Mouse (Mus musculus) forebrain, embryonic 15.5 days (tissue): ENCODE measurements around the gene Dnajc11. TPM values are rescaled to one million over a fixed set of nuclear protein-coding genes. Genes with fewer than 3 reads are reported as not detected.

ENCODE experiments used
- ATAC-seq: fragments of 200-750 bp; cut with Nextera tagmentation; replicated peaks from 2 replicates; pipeline ENCODE4 v1.8.0; 2017; ENCODE audit warnings: mild to moderate bottlenecking, moderate TSS enrichment, moderate library complexity
- H3K27ac ChIP-seq: fragments of 300-500 bp; sonication (generic); replicated peaks from 2 replicates; pipeline ENCODE4 v1.5.1; 2015; ENCODE audit warnings: mild to moderate bottlenecking, inconsistent platforms
- H3K27me3 ChIP-seq: fragments of 300-500 bp; sonication (generic); 2 replicates; pipeline ENCODE4 v1.6.1; 2015; ENCODE audit warnings: inconsistent platforms
- H3K36me3 ChIP-seq: fragments of 300-500 bp; sonication (generic); 2 replicates; pipeline ENCODE4 v1.6.1; 2015; ENCODE audit warnings: mild to moderate bottlenecking, inconsistent platforms
- H3K4me1 ChIP-seq: fragments of 300-500 bp; sonication (generic); 2 replicates; pipeline ENCODE4 v1.6.1; 2015; ENCODE audit warnings: inconsistent platforms
- H3K4me2 ChIP-seq: fragments of 300-500 bp; sonication (generic); replicated peaks from 2 replicates; pipeline ENCODE4 v1.6.1; 2015; ENCODE audit warnings: mild to moderate bottlenecking, inconsistent platforms
- H3K4me3 ChIP-seq: fragments of 300-500 bp; sonication (generic); 2 replicates; pipeline ENCODE4 v1.5.1; 2015; ENCODE audit warnings: mild to moderate bottlenecking, inconsistent platforms
- H3K9ac ChIP-seq: fragments of 300-500 bp; sonication (generic); replicated peaks from 2 replicates; pipeline ENCODE4 v1.6.1; 2015; ENCODE audit warnings: mild to moderate bottlenecking, inconsistent platforms
- H3K9me3 ChIP-seq: fragments of 300-500 bp; sonication (generic); 2 replicates; pipeline ENCODE4 v1.6.1; 2016; ENCODE audit warnings: inconsistent platforms
- WGBS: fragments of 180-500 bp; shearing (Covaris S2); methylation state at CpG from one replicate; pipeline ENCODE4 v1.1.7; 2015; ENCODE audit warnings: mixed read lengths; 5-methylcytosine and 5-hydroxymethylcytosine counted together
- polyA plus RNA-seq: library from polyadenylated mRNA; unstranded; fragments of >200 nt; fragmentation: Nextera tagmentation; extraction: Ambion mirVana; gene quantifications from 2 replicates; pipeline ENCODE4 v1.2.1, GENCODE M21; 2015

Dnajc11 gene
- polyA plus RNA-seq: 81.1 and 82.4 TPM in 2 replicates

DNA sequence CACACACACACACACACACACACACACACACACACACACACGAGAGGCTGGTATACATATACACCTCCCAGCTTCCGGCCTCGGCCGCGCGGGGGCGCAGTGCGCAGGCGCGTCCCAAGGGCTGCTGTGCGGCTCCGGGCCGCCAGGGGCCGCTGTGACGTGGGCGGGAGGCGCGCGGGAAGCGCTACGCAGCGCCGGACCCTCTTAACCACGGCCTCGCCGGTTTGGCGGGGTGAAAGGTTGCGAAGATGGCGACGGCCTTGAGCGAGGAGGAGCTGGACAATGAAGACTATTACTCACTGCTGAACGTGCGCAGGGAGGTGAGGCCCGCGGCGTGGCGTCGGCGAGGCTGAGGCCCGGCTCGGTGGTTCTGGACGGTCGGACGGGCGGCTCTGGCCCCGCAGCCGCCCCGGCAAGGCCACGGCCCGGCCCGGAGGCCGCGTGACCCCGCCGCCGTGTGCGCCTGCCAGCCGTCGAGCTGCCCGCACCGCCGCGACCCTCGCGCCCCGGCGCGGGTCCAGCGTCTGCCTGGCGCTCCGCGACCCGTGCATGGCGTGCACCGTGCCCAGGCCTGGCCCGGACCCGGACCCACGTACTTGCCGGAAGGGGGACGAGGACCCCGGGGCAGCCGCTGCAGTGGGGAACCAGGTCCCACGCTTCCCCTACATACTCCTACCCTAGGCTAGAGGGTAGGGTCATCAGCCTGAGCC, at the start of gene Dnajc11:
Dnajc11 (plus strand) TSS at position 187 of the 710 bp plus-strand sequence.
- Histone ChIP-seq H3K4me2 (peak within 1 kb of the TSS; percentile 99), H3K4me1 (peaks cover 20% of the 10 kb centered on the region), H3K9me3 (no peaks in the 10 kb centered on the region), H3K27me3 (no peaks in the 10 kb centered on the region), H3K9ac (peak within 1 kb of the TSS; percentile 86), H3K36me3 (no peaks in the 10 kb centered on the region), H3K4me3 (peak within 1 kb of the TSS; percentile 68), H3K27ac (peak within 1 kb of the TSS; percentile 36)
- under 1% methylated on average over 82 of the region's 83 CpGs for WGBS
- ATAC-seq: peak; percentile 90

DNA sequence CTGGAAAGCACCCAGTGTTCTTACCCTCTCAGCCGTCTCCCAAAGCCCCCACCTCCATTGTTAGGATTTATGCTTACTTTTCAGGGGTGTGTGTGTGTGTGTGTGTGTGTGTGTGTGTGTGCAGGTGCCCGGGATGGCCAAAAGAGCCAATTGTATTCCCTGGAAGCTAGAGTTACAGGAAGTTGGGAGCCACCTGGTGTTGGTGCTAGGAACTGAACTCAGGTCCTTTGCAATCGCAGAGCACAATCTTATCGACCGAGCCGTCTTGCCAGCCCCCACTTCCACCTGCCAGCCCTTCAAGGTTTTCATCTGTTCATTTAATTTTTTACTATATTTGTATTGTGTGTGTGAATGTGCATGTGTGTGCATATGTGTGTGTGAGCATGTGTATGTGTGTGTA, 40.2 kb upstream of the Dnajc11 start:
- Histone ChIP-seq H3K4me1 (no peaks in the 10 kb centered on the region), H3K9me3 (no peaks in the 10 kb centered on the region), H3K4me3 (no peak overlapping the region), H3K4me2 (no peak overlapping the region), H3K27ac (no peak overlapping the region), H3K9ac (no peak overlapping the region), H3K27me3 (no peaks in the 10 kb centered on the region), H3K36me3 (no peaks in the 10 kb centered on the region)
- no peak for ATAC-seq
- 70% methylated on average over 6 of the region's 6 CpGs for whole genome bisulfite sequencing

- no peak for ATAC-seq
- H3K9ac ChIP-seq: no peak overlapping the region
- H3K4me1 ChIP-seq: 0 out of 2 replicates have a peak, but pooled peaks cover 5% of the 10 kb centered on the region
- 93% methylated on average over 12 of the region's 12 CpGs for WGBS
- no peak overlapping the region for H3K27ac ChIP-seq
- no peaks in the 10 kb centered on the region for H3K27me3 ChIP-seq
- H3K9me3 ChIP-seq: no peaks in the 10 kb centered on the region
- H3K4me2 ChIP-seq: no peak overlapping the region
- no peaks in the 10 kb centered on the region for H3K36me3 ChIP-seq
- no peak overlapping the region for H3K4me3 ChIP-seq
These were observed 38.6 kb upstream of the Dnajc11 start for GRCm38 (mm10) chr4:151894926-151895325.

GRCm38 (mm10) chr4:151895624-151896023, 37.9 kb upstream of the Dnajc11 start:
- H3K9ac ChIP-seq: no peak overlapping the region
- no peak overlapping the region for H3K4me2 ChIP-seq
- H3K4me3 ChIP-seq: no peak overlapping the region
- H3K9me3 ChIP-seq: no peaks in the 10 kb centered on the region
- ATAC-seq: no peak
- 0 out of 2 replicates have a peak, but pooled peaks cover 5% of the 10 kb centered on the region for H3K4me1 ChIP-seq
- no peaks in the 10 kb centered on the region for H3K36me3 ChIP-seq
- H3K27ac ChIP-seq: no peak overlapping the region
- no peaks in the 10 kb centered on the region for H3K27me3 ChIP-seq
- WGBS: 91% methylated on average over 7 of the region's 7 CpGs

DNA sequence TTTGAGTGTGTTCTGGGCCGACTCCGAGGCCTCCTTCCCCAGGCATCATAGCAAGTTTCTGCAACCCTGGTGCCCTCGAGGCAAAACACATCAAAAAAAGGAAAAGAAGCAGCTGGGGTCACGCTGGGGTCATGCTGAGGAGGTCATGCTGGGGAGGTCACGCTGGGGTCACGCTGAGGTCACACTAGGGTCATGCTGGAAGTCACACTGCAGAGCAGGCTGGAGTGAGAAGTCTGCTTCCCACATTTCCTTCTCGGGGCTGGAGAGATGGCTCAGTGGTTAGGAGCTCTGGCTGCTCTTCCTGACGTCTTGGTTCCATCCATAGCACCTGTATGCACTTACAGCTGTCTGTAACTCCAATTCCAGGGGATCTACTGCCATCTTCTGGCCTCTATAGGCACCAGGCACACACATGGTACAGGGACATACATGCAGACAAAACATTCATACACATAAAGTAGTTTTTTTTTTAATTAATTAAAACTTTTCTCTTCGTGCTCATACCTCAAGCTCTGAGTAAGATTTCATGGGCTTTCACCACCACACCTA, 36.3 kb upstream of the Dnajc11 start:
- Histone ChIP-seq H3K9me3 (no peaks in the 10 kb centered on the region), H3K9ac (no peak overlapping the region), H3K27ac (no peak overlapping the region), H3K4me2 (no peak overlapping the region), H3K4me1 (0 out of 2 replicates have a peak, but pooled peaks cover 5% of the 10 kb centered on the region), H3K27me3 (no peaks in the 10 kb centered on the region), H3K36me3 (no peaks in the 10 kb centered on the region), H3K4me3 (no peak overlapping the region)
- 79% methylated on average over 9 of the region's 9 CpGs for WGBS
- no peak for ATAC-seq

DNA sequence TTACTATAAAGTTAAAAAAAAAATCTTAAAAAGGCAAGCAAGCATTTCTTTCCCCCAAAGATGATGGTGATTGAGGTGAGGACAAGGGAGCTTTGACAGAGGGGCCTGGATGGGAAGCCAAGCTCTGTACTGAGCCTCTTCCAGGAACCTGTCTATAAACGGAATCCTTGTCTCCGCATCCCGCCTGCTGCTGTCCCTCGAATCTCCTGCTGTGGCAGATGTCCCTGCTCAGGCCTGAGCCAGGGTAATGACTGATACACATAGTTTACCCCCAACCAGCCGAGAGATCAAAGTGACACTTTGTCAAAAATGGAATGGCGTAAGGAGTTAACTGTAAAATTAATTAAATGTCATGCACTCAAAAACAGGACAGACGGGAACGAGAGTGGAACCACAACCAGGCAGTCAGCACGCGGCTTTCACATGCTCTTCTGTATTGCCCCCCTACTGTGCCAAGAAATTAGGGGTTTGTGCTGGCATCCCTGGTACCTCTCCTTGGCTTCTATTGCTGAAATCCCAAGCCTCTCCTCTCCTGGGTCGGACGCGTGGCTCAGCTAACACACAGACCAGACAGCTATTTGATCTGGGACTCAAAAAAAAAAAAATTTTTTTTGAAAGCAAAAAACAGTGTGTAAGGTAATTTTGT, 34.8 kb upstream of the Dnajc11 start:
- H3K27me3 ChIP-seq: no peaks in the 10 kb centered on the region
- H3K9ac ChIP-seq: no peak overlapping the region
- ATAC-seq: no peak
- H3K4me1 ChIP-seq: 0 out of 2 replicates have a peak, but pooled peaks cover 5% of the 10 kb centered on the region
- WGBS: 44% methylated on average over 13 of the region's 13 CpGs
- H3K36me3 ChIP-seq: no peaks in the 10 kb centered on the region
- H3K9me3 ChIP-seq: no peaks in the 10 kb centered on the region
- H3K27ac ChIP-seq: peak overlapping the region; percentile 8; the same call in 1 of the 2 replicates
- no peak overlapping the region for H3K4me3 ChIP-seq
- H3K4me2 ChIP-seq: no peak overlapping the region

GRCm38 (mm10) chr4:151899707-151900384, 33.6 kb upstream of the Dnajc11 start:
- Histone ChIP-seq H3K4me3 (no peak overlapping the region), H3K9me3 (no peaks in the 10 kb centered on the region), H3K27me3 (no peaks in the 10 kb centered on the region), H3K4me2 (no peak overlapping the region), H3K4me1 (0 out of 2 replicates have a peak, but pooled peaks cover 5% of the 10 kb centered on the region), H3K36me3 (no peaks in the 10 kb centered on the region), H3K9ac (no peak overlapping the region), H3K27ac (no peak overlapping the region)
- 75% methylated on average over 11 of the region's 11 CpGs for WGBS
- ATAC-seq: no peak

- H3K9ac ChIP-seq: no peak overlapping the region
- 71% methylated on average over 6 of the region's 6 CpGs for WGBS
- no peak overlapping the region for H3K27ac ChIP-seq
- H3K4me2 ChIP-seq: no peak overlapping the region
- no peak for ATAC-seq
- H3K4me1 ChIP-seq: 0 out of 2 replicates have a peak, but pooled peaks cover 5% of the 10 kb centered on the region
- H3K36me3 ChIP-seq: no peaks in the 10 kb centered on the region
- no peaks in the 10 kb centered on the region for H3K27me3 ChIP-seq
- no peaks in the 10 kb centered on the region for H3K9me3 ChIP-seq
- no peak overlapping the region for H3K4me3 ChIP-seq
These were observed 32.8 kb upstream of the Dnajc11 start for GRCm38 (mm10) chr4:151900735-151901134.

GRCm38 (mm10) chr4:151901422-151901821, 32.1 kb upstream of the Dnajc11 start:
- no peaks in the 10 kb centered on the region for H3K9me3 ChIP-seq
- H3K4me3 ChIP-seq: no peak overlapping the region
- H3K4me1 ChIP-seq: peaks cover 9% of the 10 kb centered on the region
- WGBS: 70% methylated on average over 11 of the region's 11 CpGs
- H3K36me3 ChIP-seq: no peaks in the 10 kb centered on the region
- H3K9ac ChIP-seq: no peak overlapping the region
- H3K4me2 ChIP-seq: no peak overlapping the region
- no peak for ATAC-seq
- no peak overlapping the region for H3K27ac ChIP-seq
- no peaks in the 10 kb centered on the region for H3K27me3 ChIP-seq

DNA sequence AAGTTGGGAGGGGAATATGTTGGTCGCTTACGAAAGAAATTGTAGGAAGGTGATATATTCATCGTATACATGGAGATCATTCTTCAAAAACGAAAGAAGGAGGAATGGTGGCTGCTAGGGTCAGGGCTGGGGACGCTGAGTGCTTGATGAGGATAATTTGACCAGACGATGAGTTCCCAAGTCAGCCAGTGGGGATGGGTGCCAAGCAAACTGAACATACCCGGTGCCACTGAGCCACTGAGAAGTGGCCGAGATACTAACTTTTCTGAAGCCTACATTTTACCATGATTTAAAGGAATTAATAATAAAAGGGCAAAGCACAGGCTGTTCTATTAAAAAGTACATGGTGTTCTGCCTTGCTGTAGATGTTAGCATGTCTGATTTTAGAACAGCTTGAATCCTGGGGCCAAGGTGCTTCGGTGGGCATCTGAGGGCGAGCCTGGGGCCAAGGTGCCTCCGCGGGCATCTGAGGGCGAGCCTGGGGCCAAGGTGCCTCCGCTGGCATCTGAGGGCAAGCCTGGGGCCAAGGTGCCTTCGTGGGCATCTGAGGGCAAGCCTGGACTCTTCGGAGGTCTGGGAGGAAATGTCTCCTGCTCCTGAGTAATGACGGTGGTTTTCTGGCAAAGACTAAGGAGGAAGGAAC, 31.3 kb upstream of the Dnajc11 start:
- H3K9me3 ChIP-seq: no peaks in the 10 kb centered on the region
- ATAC-seq: no peak
- H3K27ac ChIP-seq: no peak overlapping the region
- no peaks in the 10 kb centered on the region for H3K36me3 ChIP-seq
- no peak overlapping the region for H3K4me2 ChIP-seq
- H3K27me3 ChIP-seq: no peaks in the 10 kb centered on the region
- 84% methylated on average over 17 of the region's 17 CpGs for WGBS
- H3K4me3 ChIP-seq: no peak overlapping the region
- H3K4me1 ChIP-seq: peaks cover 10% of the 10 kb centered on the region
- no peak overlapping the region for H3K9ac ChIP-seq

DNA sequence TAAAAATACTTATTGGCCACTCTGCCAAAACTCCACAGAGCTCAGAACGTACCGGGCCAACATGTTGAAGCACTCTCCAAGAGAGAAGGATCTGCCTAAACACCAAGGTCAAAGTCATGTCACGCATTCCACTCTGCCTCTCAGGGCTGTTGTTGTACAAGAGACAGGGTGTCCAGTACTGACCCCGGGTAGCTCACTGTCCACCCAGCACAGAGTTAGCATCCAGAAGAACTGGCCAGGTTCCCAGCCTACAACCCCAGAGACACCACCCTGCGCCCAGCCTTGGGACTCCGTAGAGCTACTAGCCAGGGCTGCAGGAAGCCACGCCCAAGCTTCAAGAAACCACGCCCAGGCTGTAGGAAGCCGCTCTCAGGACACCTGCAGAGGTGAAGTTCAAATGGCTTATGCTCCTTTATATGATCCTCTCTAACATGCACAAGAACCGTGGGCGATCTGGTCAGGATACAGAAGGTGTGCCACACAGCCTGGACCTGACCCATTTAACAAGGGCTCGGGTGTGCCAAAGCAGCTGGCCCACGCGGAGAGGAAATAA, 30.7 kb upstream of the Dnajc11 start:
- 61% methylated on average over 14 of the region's 14 CpGs for WGBS
- no peak overlapping the region for H3K27ac ChIP-seq
- H3K27me3 ChIP-seq: no peaks in the 10 kb centered on the region
- H3K9ac ChIP-seq: no peak overlapping the region
- no peak overlapping the region for H3K4me2 ChIP-seq
- no peaks in the 10 kb centered on the region for H3K36me3 ChIP-seq
- peaks cover 10% of the 10 kb centered on the region for H3K4me1 ChIP-seq
- ATAC-seq: no peak
- H3K9me3 ChIP-seq: no peaks in the 10 kb centered on the region
- H3K4me3 ChIP-seq: no peak overlapping the region
